Mouse (Mus musculus) left cerebral cortex, postnatal 14 days (tissue): ENCODE measurements around the gene Dlk1. TPM values are rescaled to one million over a fixed set of nuclear protein-coding genes. Genes with fewer than 3 reads are reported as not detected.

Experiments
- DNase-seq, 2 experiments: peaks; one replicate each; pipeline ENCODE4 v3.0.0; 2021 to 2022; ENCODE audit warnings: low spot score in 2 of 2, mixed read lengths in 1 of 2
- intact Hi-C: fragments of 180-260 bp; cut with DNase I; formaldehyde crosslinking; loops from one replicate; pipeline ENCODE4 v1.15.1; 2025
- total RNA-seq, 2 experiments: library from RNA; stranded (reverse); gene quantifications; 2 replicates each; pipeline ENCODE4 v1.2.3; 2021

The Dlk1 gene
- total RNA-seq, 2 experiments from 2014 or later: 1.2 to 5.0 TPM

- intact Hi-C loops: loop anchor here (5.0 kb wide), 2 partner anchors 105 to 315 kb away; no protein-coding TSS in a partner anchor
- peak; percentile 40 to 78 for DNase-seq
These were observed 14.9 kb upstream of the Dlk1 start for GRCm38 (mm10) chr12:109437559-109438350.

- no peak for DNase-seq
- intact Hi-C loops: loop anchor here (5.0 kb wide), 2 partner anchors 104 to 314 kb away; no protein-coding TSS in a partner anchor
These were observed 14.2 kb upstream of the Dlk1 start for GRCm38 (mm10) chr12:109438383-109438782.

GRCm38 (mm10) chr12:109439974-109440373, 12.6 kb upstream of the Dlk1 start:
- intact Hi-C loops: loop anchor here (5.0 kb wide), 2 partner anchors 102 to 312 kb away; no protein-coding TSS in a partner anchor
- no peak for DNase-seq

- peak; percentile 73 for DNase-seq
- intact Hi-C loops: no loop called here
These were observed 11.3 kb upstream of the Dlk1 start for GRCm38 (mm10) chr12:109441366-109441765.

- DNase-seq: no peak
- intact Hi-C loops: no loop called here
These were observed 10.5 kb upstream of the Dlk1 start for GRCm38 (mm10) chr12:109442115-109442514.

- DNase-seq: no peak
- intact Hi-C loops: no loop called here
These were observed 9.3 kb upstream of the Dlk1 start for GRCm38 (mm10) chr12:109443276-109443675.

- DNase-seq: no peak
- intact Hi-C loops: no loop called here
These were observed 7.6 kb upstream of the Dlk1 start for GRCm38 (mm10) chr12:109444999-109445398.

GRCm38 (mm10) chr12:109445499-109446235, 7.0 kb upstream of the Dlk1 start:
- peak; percentile 37 to 72 for DNase-seq
- intact Hi-C loops: no loop called here

- intact Hi-C loops: no loop called here
- DNase-seq: no peak
These were observed 6.2 kb upstream of the Dlk1 start for GRCm38 (mm10) chr12:109446236-109446941.

GRCm38 (mm10) chr12:109449421-109450411, 2.9 kb upstream of the Dlk1 start:
- intact Hi-C loops: no loop called here
- no peak for DNase-seq

- intact Hi-C loops: no loop called here
- peak; percentile 33 to 44 for DNase-seq
These were observed 708 bp downstream of the Dlk1 start for GRCm38 (mm10) chr12:109453065-109453997.

- intact Hi-C loops: no loop called here
These were observed 1.5 kb downstream of the Dlk1 start for GRCm38 (mm10) chr12:109454137-109454536.

GRCm38 (mm10) chr12:109456531-109457202, 4.0 kb downstream of the Dlk1 start:
- no peak for DNase-seq
- intact Hi-C loops: no loop called here

More at GRCm38 (mm10) chr12:109454137-109454536, 1.5 kb downstream of the Dlk1 start:
- no peak for DNase-seq

- intact Hi-C loops: no loop called here
- DNase-seq: no peak
These were observed 5.2 kb downstream of the Dlk1 start for GRCm38 (mm10) chr12:109457836-109458235.

GRCm38 (mm10) chr12:109458896-109459295, 6.3 kb downstream of the Dlk1 start:
- DNase-seq: no peak
- intact Hi-C loops: no loop called here

- DNase-seq: no peak
These were observed 7.1 kb downstream of the Dlk1 start for GRCm38 (mm10) chr12:109459481-109460401.

More at GRCm38 (mm10) chr12:109459481-109460401, 7.1 kb downstream of the Dlk1 start:
- intact Hi-C loops: no loop called here
